Mouse (Mus musculus): ENCODE measurements around the gene Cyb5b.

- no peak for TF ChIP-seq POLR2A (IDR thresholded peaks at IDR 0.05; ENCODE audit: borderline replicate concordance, control insufficient read depth, low read depth, low read length)
- TF ChIP-seq CTCF (IDR thresholded peaks at IDR 0.05; ENCODE audit: control insufficient read depth, insufficient read depth, low read length), result no peak
Observed at GRCm38 (mm10) chr8:107129171-107130025, 21.0 kb upstream of the Cyb5b start.
